Mouse (Mus musculus): Measurements from ENCODE around the gene Mrpl21. TPM values are rescaled to one million over a fixed set of nuclear protein-coding genes. Genes with fewer than 3 reads are reported as not detected.

Gene Mrpl21
- total RNA-seq, 2 experiments from 2014 or later: 73.4 to 74.8 TPM

GRCm38 (mm10) chr19:3297775-3298174 is 15.1 kb downstream of the Mrpl21 start:
- no peak for DNase-seq

GRCm38 (mm10) chr19:3304017-3304416 is 21.3 kb downstream of the Mrpl21 start:
- no peak for DNase-seq

- DNase-seq: no peak
Observed at GRCm38 (mm10) chr19:3307175-3307949, 24.7 kb downstream of the Mrpl21 start.

- DNase-seq: no peak
Observed at GRCm38 (mm10) chr19:3319341-3319740, 36.6 kb downstream of the Mrpl21 start.

- no peak for DNase-seq
Observed at GRCm38 (mm10) chr19:3320086-3320485, 37.4 kb downstream of the Mrpl21 start.

GRCm38 (mm10) chr19:3320801-3321200 is 38.1 kb downstream of the Mrpl21 start:
- no peak for DNase-seq

- DNase-seq: peak; percentile 58
Observed at GRCm38 (mm10) chr19:3321617-3322016, 38.9 kb downstream of the Mrpl21 start.

GRCm38 (mm10) chr19:3322261-3322969 is 39.7 kb downstream of the Mrpl21 start, which contains the start of gene Cpt1a:
Gene Cpt1a (plus strand): TSS chr19:3322334.
- DNase-seq: peak; percentile 60

GRCm38 (mm10) chr19:3323201-3323621 is 40.5 kb downstream of the Mrpl21 start:
- DNase-seq: peak; percentile 91

- peak; percentile 78 for DNase-seq
Observed at GRCm38 (mm10) chr19:3323753-3324270, 41.1 kb downstream of the Mrpl21 start.

- DNase-seq: no peak
Observed at GRCm38 (mm10) chr19:3324271-3324811, 41.6 kb downstream of the Mrpl21 start.

- DNase-seq: peak; percentile 94
Observed at GRCm38 (mm10) chr19:3324931-3325711, 42.4 kb downstream of the Mrpl21 start.

GRCm38 (mm10) chr19:3325771-3326478 is 43.2 kb downstream of the Mrpl21 start:
- DNase-seq: no peak

- no peak for DNase-seq
Observed at GRCm38 (mm10) chr19:3326479-3327047, 43.9 kb downstream of the Mrpl21 start.

GRCm38 (mm10) chr19:3333247-3333646 is 50.5 kb downstream of the Mrpl21 start:
- DNase-seq: no peak

- no peak for DNase-seq
Observed at GRCm38 (mm10) chr19:3333694-3334515, 51.2 kb downstream of the Mrpl21 start.

GRCm38 (mm10) chr19:3334550-3334949 is 51.8 kb downstream of the Mrpl21 start:
- DNase-seq: no peak

GRCm38 (mm10) chr19:3335917-3336316 is 53.2 kb downstream of the Mrpl21 start:
- no peak for DNase-seq

- DNase-seq: no peak
Observed at GRCm38 (mm10) chr19:3336485-3337255, 54.0 kb downstream of the Mrpl21 start.
